Mouse (Mus musculus) midbrain, embryonic 15.5 days (tissue): ENCODE data around the gene Gm20388. TPM values are rescaled to one million over a fixed set of nuclear protein-coding genes. Genes with fewer than 3 reads are reported as not detected.
A peak's percentile ranks its signal among the peaks of the same experiment; 100 is the strongest.

Experiments
- ATAC-seq: fragments of 200-750 bp; cut with Nextera tagmentation; replicated peaks from 2 replicates; pipeline ENCODE4 v1.8.0; 2017; ENCODE audit warnings: moderate TSS enrichment
- H3K27ac ChIP-seq: fragments of 300-500 bp; sonication (generic); 2 replicates; pipeline ENCODE4 v1.5.1; 2015; ENCODE audit warnings: mild to moderate bottlenecking, inconsistent platforms
- H3K27me3 ChIP-seq: fragments of 300-500 bp; sonication (generic); replicated peaks from 2 replicates; pipeline ENCODE4 v1.6.1; 2015; ENCODE audit warnings: inconsistent platforms
- H3K36me3 ChIP-seq: fragments of 300-500 bp; sonication (generic); replicated peaks from 2 replicates; pipeline ENCODE4 v1.6.1; 2015; ENCODE audit warnings: inconsistent platforms
- H3K4me1 ChIP-seq: fragments of 300-500 bp; sonication (generic); 2 replicates; pipeline ENCODE4 v1.6.1; 2015; ENCODE audit warnings: inconsistent platforms
- H3K4me2 ChIP-seq: fragments of 300-500 bp; sonication (generic); 2 replicates; pipeline ENCODE4 v1.6.1; 2015; ENCODE audit warnings: inconsistent platforms, mild to moderate bottlenecking, moderate library complexity
- H3K4me3 ChIP-seq: fragments of 300-500 bp; sonication (generic); 2 replicates; pipeline ENCODE4 v1.5.1; 2015; ENCODE audit warnings: mild to moderate bottlenecking, inconsistent platforms
- H3K9ac ChIP-seq: fragments of 300-500 bp; sonication (generic); 2 replicates; pipeline ENCODE4 v1.6.1; 2015; ENCODE audit warnings: mild to moderate bottlenecking, inconsistent platforms
- H3K9me3 ChIP-seq: fragments of 300-500 bp; sonication (generic); 2 replicates; pipeline ENCODE4 v1.6.1; 2016; ENCODE audit warnings: inconsistent platforms
- WGBS: fragments of 180-500 bp; shearing (Covaris S2); methylation state at CpG from one replicate; pipeline ENCODE4 v1.1.7; 2015; ENCODE audit warnings: mixed read lengths; 5-methylcytosine and 5-hydroxymethylcytosine counted together
- polyA plus RNA-seq: library from polyadenylated mRNA; unstranded; fragments of >200 nt; fragmentation: Nextera tagmentation; extraction: Ambion mirVana; gene quantifications from 2 replicates; pipeline ENCODE4 v1.2.1, GENCODE M21; 2015

The Gm20388 gene
- polyA plus RNA-seq, 1 experiment from 2014 or later = 5.6 TPM

GRCm38 (mm10) chr8:121934923-121935322, 2024.3 kb downstream of the Gm20388 start:
- no peaks in the 10 kb centered on the region for H3K27me3 ChIP-seq
- H3K9ac ChIP-seq = no peak overlapping the region
- no peak overlapping the region for H3K4me2 ChIP-seq
- H3K9me3 ChIP-seq = no peaks in the 10 kb centered on the region
- no peak overlapping the region for H3K4me3 ChIP-seq
- H3K4me1 ChIP-seq = peaks cover 22% of the 10 kb centered on the region
- ATAC-seq = peak; percentile 57
- H3K36me3 ChIP-seq = no peaks in the 10 kb centered on the region
- H3K27ac ChIP-seq = peak overlapping the region; percentile 83

- WGBS = 28% methylated on average over 12 of the region's 12 CpGs
- H3K36me3 ChIP-seq = no peaks in the 10 kb centered on the region
- no peaks in the 10 kb centered on the region for H3K27me3 ChIP-seq
- peak; percentile 90 for ATAC-seq
- peaks cover 22% of the 10 kb centered on the region for H3K4me1 ChIP-seq
- H3K9ac ChIP-seq = 0 out of 2 replicates have a peak overlapping the region, but pooled peaks have one; percentile 8
- peak overlapping the region; percentile 83 for H3K27ac ChIP-seq
- no peak overlapping the region for H3K4me3 ChIP-seq
- peak overlapping the region; percentile 30 for H3K4me2 ChIP-seq
- H3K9me3 ChIP-seq = no peaks in the 10 kb centered on the region
These were observed 2025.0 kb downstream of the Gm20388 start for GRCm38 (mm10) chr8:121935341-121936294.

- Histone ChIP-seq H3K36me3 (no peaks in the 10 kb centered on the region), H3K27ac (no peak overlapping the region), H3K4me2 (no peak overlapping the region), H3K9ac (no peak overlapping the region), H3K27me3 (no peaks in the 10 kb centered on the region), H3K4me1 (peaks cover 22% of the 10 kb centered on the region), H3K9me3 (no peaks in the 10 kb centered on the region), H3K4me3 (no peak overlapping the region)
- ATAC-seq = no peak
- 86% methylated on average over 14 of the region's 14 CpGs for WGBS
These were observed 2025.8 kb downstream of the Gm20388 start for GRCm38 (mm10) chr8:121936391-121936790.

- Histone ChIP-seq H3K27ac (no peak overlapping the region), H3K4me3 (no peak overlapping the region), H3K4me2 (no peak overlapping the region), H3K4me1 (peaks cover 19% of the 10 kb centered on the region), H3K9ac (no peak overlapping the region), H3K27me3 (no peaks in the 10 kb centered on the region), H3K9me3 (no peaks in the 10 kb centered on the region), H3K36me3 (no peaks in the 10 kb centered on the region)
- WGBS = 83% methylated on average over 7 of the region's 7 CpGs
- ATAC-seq = no peak
These were observed 2028.1 kb downstream of the Gm20388 start for GRCm38 (mm10) chr8:121938732-121939131.

- Histone ChIP-seq H3K4me3 (no peak overlapping the region), H3K36me3 (no peaks in the 10 kb centered on the region), H3K4me1 (peaks cover 14% of the 10 kb centered on the region), H3K9me3 (no peaks in the 10 kb centered on the region), H3K4me2 (no peak overlapping the region), H3K9ac (no peak overlapping the region), H3K27ac (no peak overlapping the region), H3K27me3 (no peaks in the 10 kb centered on the region)
- no peak for ATAC-seq
- WGBS = 28% methylated on average over 2 of the region's 2 CpGs
These were observed 2032.5 kb downstream of the Gm20388 start for GRCm38 (mm10) chr8:121943057-121943540.

GRCm38 (mm10) chr8:121943716-121944115, 2033.1 kb downstream of the Gm20388 start:
- H3K36me3 ChIP-seq = no peaks in the 10 kb centered on the region
- no peaks in the 10 kb centered on the region for H3K9me3 ChIP-seq
- 79% methylated on average over 8 of the region's 8 CpGs for WGBS
- no peak overlapping the region for H3K4me2 ChIP-seq
- no peak overlapping the region for H3K4me3 ChIP-seq
- H3K9ac ChIP-seq = no peak overlapping the region
- H3K27me3 ChIP-seq = no peaks in the 10 kb centered on the region
- H3K27ac ChIP-seq = no peak overlapping the region
- peaks cover 20% of the 10 kb centered on the region for H3K4me1 ChIP-seq
- ATAC-seq = no peak

GRCm38 (mm10) chr8:121944831-121945230, 2034.2 kb downstream of the Gm20388 start, which contains the start of gene Car5a:
Gene Car5a (minus strand): TSS chr8:121944904.
- no peak within 1 kb of the TSS for H3K9ac ChIP-seq
- no peaks in the 10 kb centered on the region for H3K9me3 ChIP-seq
- peaks cover 27% of the 10 kb centered on the region for H3K4me1 ChIP-seq
- H3K36me3 ChIP-seq = no peaks in the 10 kb centered on the region
- ATAC-seq = no peak
- H3K4me2 ChIP-seq = no peak within 1 kb of the TSS
- H3K27me3 ChIP-seq = no peaks in the 10 kb centered on the region
- no peak within 1 kb of the TSS for H3K27ac ChIP-seq
- H3K4me3 ChIP-seq = no peak within 1 kb of the TSS

- no peak overlapping the region for H3K27ac ChIP-seq
- no peak for ATAC-seq
- no peak overlapping the region for H3K9ac ChIP-seq
- H3K36me3 ChIP-seq = no peaks in the 10 kb centered on the region
- WGBS = 84% methylated on average over 7 of the region's 7 CpGs
- H3K9me3 ChIP-seq = no peaks in the 10 kb centered on the region
- no peak overlapping the region for H3K4me3 ChIP-seq
- H3K27me3 ChIP-seq = no peaks in the 10 kb centered on the region
- H3K4me2 ChIP-seq = no peak overlapping the region
- H3K4me1 ChIP-seq = peaks cover 29% of the 10 kb centered on the region
These were observed 2035.7 kb downstream of the Gm20388 start for GRCm38 (mm10) chr8:121946351-121946750.

GRCm38 (mm10) chr8:121947047-121947752, 2036.6 kb downstream of the Gm20388 start:
- H3K9me3 ChIP-seq = no peaks in the 10 kb centered on the region
- peak overlapping the region; percentile 61 for H3K4me2 ChIP-seq
- H3K9ac ChIP-seq = no peak overlapping the region
- no peaks in the 10 kb centered on the region for H3K27me3 ChIP-seq
- H3K4me3 ChIP-seq = peak overlapping the region; percentile 30
- no peaks in the 10 kb centered on the region for H3K36me3 ChIP-seq
- ATAC-seq = no peak
- peaks cover 37% of the 10 kb centered on the region for H3K4me1 ChIP-seq
- H3K27ac ChIP-seq = peak overlapping the region; percentile 51
- WGBS = 25% methylated on average over 19 of the region's 19 CpGs

- no peak for ATAC-seq
- Histone ChIP-seq H3K36me3 (no peaks in the 10 kb centered on the region), H3K4me1 (peaks cover 43% of the 10 kb centered on the region), H3K27me3 (no peaks in the 10 kb centered on the region), H3K4me3 (peak overlapping the region; percentile 30), H3K9ac (peak overlapping the region; percentile 40; the same call in 1 of the 2 replicates), H3K4me2 (peak overlapping the region; percentile 61), H3K9me3 (no peaks in the 10 kb centered on the region), H3K27ac (peak overlapping the region; percentile 71)
- WGBS = under 1% methylated on average over 18 of the region's 18 CpGs
These were observed 2037.1 kb downstream of the Gm20388 start for GRCm38 (mm10) chr8:121947753-121948141.

- H3K36me3 ChIP-seq = no peaks in the 10 kb centered on the region
- no peaks in the 10 kb centered on the region for H3K9me3 ChIP-seq
- peak overlapping the region; percentile 71 for H3K27ac ChIP-seq
- H3K4me1 ChIP-seq = peaks cover 46% of the 10 kb centered on the region
- H3K4me2 ChIP-seq = peak overlapping the region; percentile 61
- no peaks in the 10 kb centered on the region for H3K27me3 ChIP-seq
- peak overlapping the region; percentile 30 for H3K4me3 ChIP-seq
- H3K9ac ChIP-seq = peak overlapping the region; percentile 40; the same call in 1 of the 2 replicates
- no peak for ATAC-seq
- 58% methylated on average over 19 of the region's 19 CpGs for WGBS
These were observed 2037.9 kb downstream of the Gm20388 start for GRCm38 (mm10) chr8:121948321-121949145.
